11 mouse cellular contexts compared by ENCODE assay signal in genomic region chr4:142340057-142340456, GRCm38 (mm10).
A peak's percentile ranks its signal among the peaks of the same experiment; 100 is the strongest.
DNase-seq lines count a peak whose midpoint lies in the region; ATAC-seq lines count a peak whose summit lies in the region.
"Had no signal": no experiment of that assay in that cellular context is flagged by ENCODE, and none has a peak within 500 bp of the region (broad histone marks: within the 10 kb centered on the region; RNA-seq: fewer than 3 reads in every experiment).

No protein-coding gene starts in this region.

- no peak overlapping the region for H3K9ac ChIP-seq in hindbrain, embryonic 14.5 days
- no peak overlapping the region for H3K9ac ChIP-seq in neural tube, embryonic 15.5 days (replicated peaks)
- H3K9ac ChIP-seq: embryonic facial prominence, embryonic 15.5 days; lung, embryonic 15.5 days had no signal

- peak; percentile 46; the same call in 1 of the 2 replicates for ATAC-seq in hindbrain, embryonic 14.5 days (ENCODE audit: low FRiP score)
- 0 out of 2 replicates have a peak, but pooled peaks have one; percentile 5 for ATAC-seq in neural tube, embryonic 15.5 days (ENCODE audit: low FRiP score)

- intact Hi-C loops in heart, postnatal 36 days (cut with DNase I) = loop anchor here (10.0 kb wide), 1 partner anchor 335 kb away; no protein-coding TSS in a partner anchor

- H3K4me3 ChIP-seq in hindbrain, embryonic 14.5 days (replicated peaks; ENCODE audit: low read length) = no peak overlapping the region
- H3K4me3 ChIP-seq in neural tube, embryonic 15.5 days (replicated peaks) = no peak overlapping the region
- H3K4me3 ChIP-seq: embryonic facial prominence, embryonic 15.5 days; lung, embryonic 15.5 days; myocyte had no signal

- 7% methylated on average over 3 of the region's 3 CpGs for WGBS in hindbrain, embryonic 14.5 days
- 8% methylated on average over 3 of the region's 3 CpGs for WGBS in neural tube, embryonic 15.5 days

- H3K4me1 ChIP-seq in hindbrain, embryonic 14.5 days (replicated peaks; ENCODE audit: control insufficient read depth, insufficient read depth, low read length) = peaks cover 41% of the 10 kb centered on the region
- peaks cover 48% of the 10 kb centered on the region for H3K4me1 ChIP-seq in neural tube, embryonic 15.5 days
- H3K4me1 ChIP-seq: lung, embryonic 15.5 days had no signal

- no peaks in the 10 kb centered on the region for H3K36me3 ChIP-seq in hindbrain, embryonic 14.5 days (replicated peaks; ENCODE audit: control insufficient read depth, insufficient read depth)
- no peaks in the 10 kb centered on the region for H3K36me3 ChIP-seq in neural tube, embryonic 15.5 days
- H3K36me3 ChIP-seq: embryonic facial prominence, embryonic 15.5 days; lung, embryonic 15.5 days had no signal

- H3K9me3 ChIP-seq in hindbrain, embryonic 14.5 days (ENCODE audit: control insufficient read depth, low read length) = no peaks in the 10 kb centered on the region
- H3K9me3 ChIP-seq in neural tube, embryonic 15.5 days (replicated peaks) = no peaks in the 10 kb centered on the region
- H3K9me3 ChIP-seq: lung, embryonic 15.5 days had no signal

- H3K27me3 ChIP-seq in hindbrain, embryonic 14.5 days (ENCODE audit: control insufficient read depth, insufficient read depth, low read length) = no peaks in the 10 kb centered on the region
- H3K27me3 ChIP-seq in neural tube, embryonic 15.5 days (replicated peaks) = no peaks in the 10 kb centered on the region
- H3K27me3 ChIP-seq: embryonic facial prominence, embryonic 15.5 days; lung, embryonic 15.5 days had no signal

- H3K27ac ChIP-seq in hindbrain, embryonic 14.5 days = peak overlapping the region; percentile 26; the same call in 1 of the 2 replicates
- H3K27ac ChIP-seq in neural tube, embryonic 15.5 days (replicated peaks) = no peak overlapping the region
- H3K27ac ChIP-seq: embryonic facial prominence, embryonic 15.5 days; lung, embryonic 15.5 days had no signal

- no peak overlapping the region for H3K4me2 ChIP-seq in hindbrain, embryonic 14.5 days (replicated peaks)
- H3K4me2 ChIP-seq in neural tube, embryonic 15.5 days = no peak overlapping the region
- H3K4me2 ChIP-seq: embryonic facial prominence, embryonic 15.5 days; lung, embryonic 15.5 days had no signal

- peak; percentile 50 to 53 for DNase-seq in layer of hippocampus, postnatal 10 days (ENCODE audit: low spot score in 2 of 2)
- no peak for DNase-seq in layer of hippocampus, adult 8-10 months (ENCODE audit: low spot score in 2 of 2)
- peak; percentile 36 for DNase-seq in brain, embryonic 18.5 days (ENCODE audit: low read depth, low spot score)
- DNase-seq in hindbrain, embryonic 14.5 days (ENCODE audit: low spot score) = peak; percentile 66
- no peak for DNase-seq in kidney, postnatal 4 days
- DNase-seq in heart, postnatal 36 days = no peak
- DNase-seq: cerebellum, adult 11 months had no signal

Comparison
In these comparisons a context has a peak if more than half of its experiments do, and no peak if none do; other contexts are left out.
1. DNase-seq: peak in layer of hippocampus, postnatal 10 days (2 of 2), brain, embryonic 18.5 days (single experiment) and hindbrain, embryonic 14.5 days (single experiment); none in layer of hippocampus, adult 8-10 months (0 of 2), kidney, postnatal 4 days (0 of 2) and heart, postnatal 36 days (0 of 2).